Mouse (Mus musculus) spleen, adult 2 months (tissue): ENCODE results near the gene Gast.

Source experiments
- CTCF ChIP-seq: fragments of 200-500 bp; IDR thresholded peaks from 2 replicates; pipeline ENCODE4 v1.5.1; 2011; ENCODE audit warnings: mild to moderate bottlenecking, inconsistent platforms; ENCODE audit not compliant: insufficient read depth, insufficient read length, insufficient replicate concordance; ENCODE audit errors: extremely low read depth
- POLR2A ChIP-seq: fragments of 200-500 bp; IDR thresholded peaks from 2 replicates; pipeline ENCODE4 v1.6.1; 2011; ENCODE audit warnings: low read depth, low read length, inconsistent platforms

GRCm38 (mm10) chr11:100297801-100298200 is 36.4 kb upstream of the Gast start:
- TF ChIP-seq CTCF: peak; percentile 36; the same call in 1 of the 2 replicates
- no peak for TF ChIP-seq POLR2A
